Mouse (Mus musculus) spleen, postnatal 4 days (tissue): ENCODE results near the gene Mcm5.

Experiments
- DNase-seq, 2 experiments: peaks; one replicate each; pipeline ENCODE4 v3.0.0; 2022; ENCODE audit warnings: low spot score in 2 of 2

Mcm5 gene

DNA sequence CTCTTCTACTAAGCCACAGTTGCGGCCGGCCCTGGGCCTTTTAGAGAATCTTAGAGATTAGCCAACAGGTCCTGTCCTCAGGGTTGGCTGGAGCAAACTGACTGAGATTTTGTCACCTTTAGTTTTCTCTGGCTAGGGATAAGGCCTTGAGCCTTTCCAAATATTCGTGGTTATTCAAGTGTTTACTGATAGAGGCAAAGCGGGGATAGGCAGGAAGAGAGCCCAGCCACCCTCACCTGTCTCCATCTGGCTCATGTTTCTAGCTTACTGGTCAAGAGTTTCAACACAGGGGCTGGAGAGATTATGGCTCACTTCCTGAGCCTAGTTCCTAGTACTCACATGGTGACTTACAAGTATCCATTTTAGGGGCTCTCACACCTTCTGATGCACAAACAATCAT lies 6.4 kb upstream of the Mcm5 start:
- no peak for DNase-seq

GRCm38 (mm10) chr8:75103376-75103878 lies 5.9 kb upstream of the Mcm5 start:
- no peak for DNase-seq

DNA sequence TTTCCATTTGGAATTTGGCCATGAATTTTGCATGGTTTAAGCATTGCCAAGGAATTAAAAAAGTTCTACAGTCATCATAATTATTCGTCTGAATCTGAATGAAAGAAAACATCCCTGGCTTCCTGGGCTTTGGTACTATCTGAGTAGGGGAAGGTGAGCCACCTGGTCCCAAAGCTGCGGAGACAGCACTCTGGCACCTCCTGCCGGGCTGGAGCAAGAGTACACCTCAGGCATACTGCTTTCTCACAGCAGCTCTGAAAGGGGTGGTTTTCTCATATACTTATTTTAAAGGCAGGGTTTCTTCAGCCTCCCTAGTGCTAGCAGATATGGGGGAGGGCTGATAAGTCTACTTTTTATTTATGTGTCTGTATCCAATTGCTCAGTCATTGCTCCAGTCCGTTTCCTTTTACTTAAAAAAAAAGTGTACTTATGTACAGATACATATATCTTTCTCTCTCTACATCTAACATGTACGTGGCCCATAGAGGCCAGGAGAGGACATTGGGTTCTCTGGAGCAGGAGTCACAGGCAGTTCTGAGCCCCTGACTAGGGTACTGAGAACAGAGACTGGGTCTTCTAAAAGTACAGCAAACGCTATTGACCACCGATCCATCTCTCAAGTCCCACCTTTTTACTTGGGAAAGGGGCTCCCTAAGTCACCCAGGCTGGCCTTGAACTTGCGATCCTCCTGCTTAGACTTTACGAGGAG lies 688 bp upstream of the Mcm5 start:
- DNase-seq = peak; percentile 85 to 91

- DNase-seq = peak in 1 of 2 experiments; percentile 23
These were observed 724 bp downstream of the Mcm5 start for GRCm38 (mm10) chr8:75110093-75110492.

DNA sequence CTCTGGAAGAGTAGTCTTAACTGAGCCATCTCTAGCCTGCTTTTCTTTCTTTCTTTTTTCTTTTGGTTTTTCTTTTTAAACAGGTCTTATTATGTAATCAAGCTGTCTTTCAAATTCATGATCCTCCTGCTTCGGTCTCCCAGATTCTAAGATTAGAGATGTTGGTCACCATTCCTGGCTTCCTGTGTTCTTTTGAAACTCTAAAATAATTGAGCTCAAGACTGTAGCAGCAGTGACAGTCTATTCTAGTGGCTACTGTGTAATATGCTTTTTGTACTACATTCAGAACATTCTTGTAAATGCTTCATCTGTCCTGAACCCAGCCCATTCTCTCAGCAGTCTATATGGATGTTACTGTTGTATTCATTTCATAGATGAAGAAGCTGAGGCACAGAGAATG lies 9.1 kb downstream of the Mcm5 start:
- no peak for DNase-seq

DNA sequence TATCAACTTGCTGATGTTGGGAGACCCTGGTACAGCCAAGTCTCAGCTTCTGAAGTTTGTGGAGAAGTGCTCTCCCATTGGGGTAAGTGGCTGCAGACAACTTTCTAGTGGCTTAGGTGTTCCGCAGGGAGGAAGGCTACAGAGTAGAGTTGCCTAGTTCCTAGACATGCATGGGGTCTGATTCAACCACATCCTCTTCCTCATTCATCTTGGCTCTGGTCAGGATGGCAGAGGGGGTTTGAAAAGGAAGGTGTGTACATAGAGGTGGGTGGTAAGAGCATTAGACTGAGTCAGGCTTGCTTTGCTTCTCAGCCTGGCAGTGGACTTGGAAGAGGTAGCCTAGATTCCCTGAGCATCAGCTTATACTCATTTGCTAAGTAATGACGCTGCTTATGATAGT lies 9.9 kb downstream of the Mcm5 start:
- DNase-seq = no peak

GRCm38 (mm10) chr8:75119747-75120146 lies 10.4 kb downstream of the Mcm5 start:
- no peak for DNase-seq

GRCm38 (mm10) chr8:75127406-75127805 lies 18.0 kb downstream of the Mcm5 start:
- no peak for DNase-seq

GRCm38 (mm10) chr8:75132485-75132884 lies 23.1 kb downstream of the Mcm5 start:
- peak; percentile 39 to 75 for DNase-seq

- no peak for DNase-seq
These were observed 24.0 kb downstream of the Mcm5 start for GRCm38 (mm10) chr8:75133399-75133798.

DNA sequence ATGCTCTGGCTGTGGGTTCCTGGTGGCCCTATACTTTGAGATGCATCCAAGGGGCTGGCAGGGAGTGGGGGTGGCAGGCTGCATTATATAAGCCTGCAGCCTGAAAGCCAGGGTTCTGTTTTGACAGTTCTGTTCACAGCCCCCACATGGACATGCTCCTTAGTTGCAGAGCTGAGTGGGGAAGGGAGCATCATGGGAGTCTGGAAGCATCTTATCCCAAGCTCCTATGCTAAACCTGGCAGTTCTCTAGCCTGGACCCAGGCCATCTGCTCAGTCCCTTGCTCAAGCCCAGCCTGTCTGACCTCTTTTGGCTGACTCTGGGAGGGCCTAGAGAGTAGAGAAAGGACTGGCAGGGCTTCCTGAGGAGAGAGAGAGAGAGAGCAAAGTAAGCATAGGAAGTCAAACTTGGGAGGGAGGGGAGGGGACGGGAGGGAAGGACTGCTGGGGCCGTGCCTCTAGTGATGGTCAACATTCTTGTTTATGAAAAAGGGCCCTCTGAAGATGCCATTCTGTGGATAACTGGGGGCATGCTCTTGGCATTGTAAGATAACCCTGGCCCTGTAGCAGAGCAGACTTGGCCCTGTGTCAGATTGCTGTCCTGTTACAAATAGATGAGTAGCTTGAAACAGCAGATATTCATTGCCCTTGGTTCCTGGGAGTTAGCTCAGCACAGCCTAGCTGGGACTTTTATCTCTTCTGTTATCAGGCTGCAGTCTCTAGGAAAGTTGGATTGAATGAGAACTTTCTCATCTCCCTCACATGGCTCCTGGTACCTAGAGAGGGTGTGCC lies 25.4 kb downstream of the Mcm5 start:
- DNase-seq = peak in 1 of 2 experiments; percentile 31

GRCm38 (mm10) chr8:75135756-75136155 lies 26.4 kb downstream of the Mcm5 start:
- no peak for DNase-seq

DNA sequence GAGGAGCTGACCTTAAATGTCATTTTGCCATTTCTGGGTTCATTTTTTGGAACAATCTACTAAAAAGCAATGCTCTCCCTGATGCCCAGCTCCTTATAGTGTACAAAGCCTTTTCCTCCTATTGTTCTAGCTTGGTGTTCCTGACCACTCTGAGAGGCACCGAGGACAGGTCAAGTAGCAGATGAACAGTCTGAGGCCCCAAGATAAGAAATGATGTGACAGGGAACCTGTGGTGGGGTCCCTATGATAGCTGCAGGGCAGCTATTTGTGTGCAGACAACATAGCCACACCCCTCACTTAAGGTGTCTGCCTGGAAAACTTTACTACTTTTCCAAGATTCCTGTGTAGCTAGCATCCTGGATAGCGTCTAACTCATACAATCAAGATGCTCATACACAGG lies 26.9 kb downstream of the Mcm5 start:
- DNase-seq = no peak

- DNase-seq = no peak
These were observed 28.2 kb downstream of the Mcm5 start for GRCm38 (mm10) chr8:75137536-75137935.

GRCm38 (mm10) chr8:75150911-75151610 lies 41.7 kb downstream of the Mcm5 start:
- no peak for DNase-seq

- no peak for DNase-seq
These were observed 42.4 kb downstream of the Mcm5 start for GRCm38 (mm10) chr8:75151743-75152142.

GRCm38 (mm10) chr8:75152505-75153082 lies 43.2 kb downstream of the Mcm5 start:
- DNase-seq = no peak

GRCm38 (mm10) chr8:75154855-75155478 lies 45.6 kb downstream of the Mcm5 start:
- DNase-seq = no peak

DNA sequence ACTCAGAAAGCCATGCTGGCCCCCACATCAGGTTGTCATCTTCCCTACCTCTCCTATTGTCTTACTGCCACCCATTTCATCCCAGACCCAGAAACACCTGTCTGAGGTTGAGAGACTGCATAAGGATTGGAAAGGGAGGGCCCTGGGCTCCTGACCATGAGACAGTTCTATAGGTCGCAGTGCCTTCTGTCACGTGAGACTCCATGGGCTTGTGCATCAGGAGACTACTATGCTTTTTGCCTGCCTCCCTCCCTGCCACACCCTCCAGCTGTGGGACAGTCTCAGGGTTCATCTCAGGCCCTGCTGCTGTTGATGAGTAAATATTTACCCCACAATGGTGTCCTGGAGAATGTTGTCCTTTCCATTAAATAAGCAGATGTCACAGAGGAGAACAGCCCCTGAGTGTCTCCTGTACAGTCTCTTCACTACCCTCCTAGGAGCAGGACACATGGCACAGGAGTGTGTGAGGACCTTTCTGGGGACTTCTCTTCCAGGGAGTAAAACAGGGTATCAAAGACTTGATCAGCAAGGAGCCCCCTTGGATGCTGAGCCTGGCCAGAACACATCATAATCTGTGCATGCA lies 46.5 kb downstream of the Mcm5 start:
- no peak for DNase-seq

DNA sequence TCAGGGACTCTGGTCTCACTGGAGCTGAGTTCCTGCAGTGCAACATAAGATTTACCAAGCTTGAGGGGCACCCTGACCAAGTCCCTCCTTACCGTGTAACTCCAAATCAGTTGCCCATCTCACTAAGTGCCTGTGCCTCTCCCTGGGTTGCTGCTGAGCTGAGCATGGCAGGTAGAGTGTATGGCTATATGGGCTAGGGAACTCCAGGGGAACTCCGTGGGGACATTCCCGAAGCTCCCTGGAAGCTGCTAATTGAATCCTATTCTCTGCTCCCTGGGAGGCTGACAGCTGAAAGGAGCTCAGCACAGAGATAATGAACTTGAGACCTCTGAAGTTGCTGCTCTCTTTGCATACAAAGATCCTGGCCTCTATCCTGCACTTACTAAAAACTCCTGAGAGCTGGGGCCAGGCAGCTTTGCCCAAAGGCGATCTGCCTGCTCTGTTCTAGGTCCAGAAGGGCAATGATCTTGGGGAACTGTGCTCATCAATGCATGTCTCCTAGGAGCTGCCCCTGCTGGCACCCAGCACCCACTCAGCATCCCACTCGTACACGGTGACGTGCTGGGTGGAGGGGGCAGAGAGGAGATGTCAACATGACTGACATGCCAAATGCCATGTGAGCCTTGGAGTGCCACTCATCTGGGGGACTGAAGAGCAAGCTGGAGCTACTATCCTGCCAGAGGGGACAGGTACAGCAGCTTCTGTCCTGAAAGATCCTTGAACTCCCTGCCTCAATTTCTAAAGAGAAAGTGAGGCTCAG lies 48.3 kb downstream of the Mcm5 start:
- DNase-seq = no peak
